Mouse (Mus musculus): Measurements from ENCODE around the gene Prx. TPM values are rescaled to one million over a fixed set of nuclear protein-coding genes. Genes with fewer than 3 reads are reported as not detected.
A peak's percentile ranks its signal among the peaks of the same experiment; 100 is the strongest.

Gene Prx
- polyA plus RNA-seq, 1 experiment from 2014 or later, result 1.7 TPM

- Histone ChIP-seq H3K27ac (peak within 1 kb of the TSS; percentile 95), H3K36me3 (peaks cover 10% of the 10 kb centered on the region; the same call in 1 of the 2 replicates), H3K9ac (peak within 1 kb of the TSS; percentile 86), H3K9me3 (replicated peaks) (no peaks in the 10 kb centered on the region), H3K4me2 (peak within 1 kb of the TSS; percentile 76), H3K4me3 (peak within 1 kb of the TSS; percentile 87), H3K4me1 (replicated peaks) (peaks cover 28% of the 10 kb centered on the region), H3K27me3 (no peaks in the 10 kb centered on the region)
- under 1% methylated on average over 36 of the region's 36 CpGs for WGBS
- ATAC-seq (replicated peaks; ENCODE audit: insufficient number of reproducible peaks, insufficient read depth, low FRiP score, low read depth), result peak; percentile 90
Observed at GRCm38 (mm10) chr7:27473156-27473834, 25.8 kb upstream of the Prx start, which contains the start of gene Sertad3. Sertad3 (plus strand) TSS chr7:27473768.

GRCm38 (mm10) chr7:27473835-27474489, 25.2 kb upstream of the Prx start:
- under 1% methylated on average over 34 of the region's 34 CpGs for WGBS

GRCm38 (mm10) chr7:27474490-27474954, 24.6 kb upstream of the Prx start:
- H3K9ac ChIP-seq, result peak overlapping the region; percentile 86
- under 1% methylated on average over 23 of the region's 23 CpGs for WGBS
- peak overlapping the region; percentile 95 for H3K27ac ChIP-seq
- no peaks in the 10 kb centered on the region for H3K27me3 ChIP-seq
- peaks cover 10% of the 10 kb centered on the region; the same call in 1 of the 2 replicates for H3K36me3 ChIP-seq
- peaks cover 28% of the 10 kb centered on the region for H3K4me1 ChIP-seq (replicated peaks)
- H3K4me3 ChIP-seq, result peak overlapping the region; percentile 87
- H3K4me2 ChIP-seq, result peak overlapping the region; percentile 76
- no peaks in the 10 kb centered on the region for H3K9me3 ChIP-seq (replicated peaks)
- peak; percentile 90 for ATAC-seq (replicated peaks; ENCODE audit: insufficient number of reproducible peaks, insufficient read depth, low FRiP score, low read depth)

More at GRCm38 (mm10) chr7:27473835-27474489, 25.2 kb upstream of the Prx start:
- Histone ChIP-seq H3K27me3 (no peaks in the 10 kb centered on the region), H3K9ac (peak overlapping the region; percentile 86), H3K36me3 (peaks cover 10% of the 10 kb centered on the region; the same call in 1 of the 2 replicates), H3K9me3 (replicated peaks) (no peaks in the 10 kb centered on the region), H3K27ac (peak overlapping the region; percentile 95), H3K4me1 (replicated peaks) (peaks cover 28% of the 10 kb centered on the region), H3K4me2 (peak overlapping the region; percentile 76), H3K4me3 (peak overlapping the region; percentile 87)
- no peak for ATAC-seq (replicated peaks; ENCODE audit: insufficient number of reproducible peaks, insufficient read depth, low FRiP score, low read depth)

GRCm38 (mm10) chr7:27475596-27475995, 23.5 kb upstream of the Prx start:
- peak overlapping the region; percentile 76 for H3K4me2 ChIP-seq
- WGBS, result 91% methylated on average over 2 of the region's 2 CpGs

GRCm38 (mm10) chr7:27476098-27476635, 23.0 kb upstream of the Prx start:
- ATAC-seq (replicated peaks; ENCODE audit: insufficient number of reproducible peaks, insufficient read depth, low FRiP score, low read depth), result no peak
- Histone ChIP-seq H3K9me3 (replicated peaks) (no peaks in the 10 kb centered on the region), H3K9ac (peak overlapping the region; percentile 38; the same call in 1 of the 2 replicates), H3K27ac (peak overlapping the region; percentile 95), H3K4me2 (peak overlapping the region; percentile 76), H3K27me3 (no peaks in the 10 kb centered on the region), H3K4me1 (replicated peaks) (peaks cover 34% of the 10 kb centered on the region), H3K36me3 (peaks cover 10% of the 10 kb centered on the region; the same call in 1 of the 2 replicates), H3K4me3 (no peak overlapping the region)
- 83% methylated on average over 14 of the region's 14 CpGs for WGBS

More at GRCm38 (mm10) chr7:27475596-27475995, 23.5 kb upstream of the Prx start:
- no peaks in the 10 kb centered on the region for H3K9me3 ChIP-seq (replicated peaks)
- H3K4me3 ChIP-seq, result peak overlapping the region; percentile 87; the same call in 1 of the 2 replicates
- H3K4me1 ChIP-seq (replicated peaks), result peaks cover 29% of the 10 kb centered on the region
- peak overlapping the region; percentile 95 for H3K27ac ChIP-seq
- H3K27me3 ChIP-seq, result no peaks in the 10 kb centered on the region
- peaks cover 10% of the 10 kb centered on the region; the same call in 1 of the 2 replicates for H3K36me3 ChIP-seq
- H3K9ac ChIP-seq, result peak overlapping the region; percentile 25; the same call in 1 of the 2 replicates
- no peak for ATAC-seq (replicated peaks; ENCODE audit: insufficient number of reproducible peaks, insufficient read depth, low FRiP score, low read depth)

- no peak overlapping the region for H3K4me2 ChIP-seq
- no peak for ATAC-seq (replicated peaks; ENCODE audit: insufficient number of reproducible peaks, insufficient read depth, low FRiP score, low read depth)
- H3K4me3 ChIP-seq, result no peak overlapping the region
Observed at GRCm38 (mm10) chr7:27478561-27478960, 20.6 kb upstream of the Prx start.

GRCm38 (mm10) chr7:27479750-27480149, 19.4 kb upstream of the Prx start:
- H3K27ac ChIP-seq, result peak overlapping the region; percentile 1; the same call in 1 of the 2 replicates
- H3K36me3 ChIP-seq, result peaks cover 10% of the 10 kb centered on the region; the same call in 1 of the 2 replicates
- H3K4me2 ChIP-seq, result no peak overlapping the region
- WGBS, result 73% methylated on average over 1 of the region's 1 CpGs
- no peak overlapping the region for H3K9ac ChIP-seq
- no peak overlapping the region for H3K4me3 ChIP-seq
- H3K27me3 ChIP-seq, result no peaks in the 10 kb centered on the region
- ATAC-seq (replicated peaks; ENCODE audit: insufficient number of reproducible peaks, insufficient read depth, low FRiP score, low read depth), result no peak
- no peaks in the 10 kb centered on the region for H3K9me3 ChIP-seq (replicated peaks)
- peaks cover 38% of the 10 kb centered on the region for H3K4me1 ChIP-seq (replicated peaks)

More at GRCm38 (mm10) chr7:27478561-27478960, 20.6 kb upstream of the Prx start:
- H3K4me1 ChIP-seq (replicated peaks), result peaks cover 38% of the 10 kb centered on the region
- 74% methylated on average over 7 of the region's 7 CpGs for WGBS
- H3K27me3 ChIP-seq, result no peaks in the 10 kb centered on the region
- H3K27ac ChIP-seq, result no peak overlapping the region
- H3K9me3 ChIP-seq (replicated peaks), result no peaks in the 10 kb centered on the region
- no peak overlapping the region for H3K9ac ChIP-seq
- peaks cover 10% of the 10 kb centered on the region; the same call in 1 of the 2 replicates for H3K36me3 ChIP-seq

- WGBS, result 64% methylated on average over 3 of the region's 3 CpGs
- no peak for ATAC-seq (replicated peaks; ENCODE audit: insufficient number of reproducible peaks, insufficient read depth, low FRiP score, low read depth)
- peaks cover 10% of the 10 kb centered on the region; the same call in 1 of the 2 replicates for H3K36me3 ChIP-seq
- H3K9ac ChIP-seq, result no peak overlapping the region
- H3K27me3 ChIP-seq, result no peaks in the 10 kb centered on the region
- no peak overlapping the region for H3K4me3 ChIP-seq
- H3K9me3 ChIP-seq (replicated peaks), result no peaks in the 10 kb centered on the region
- H3K27ac ChIP-seq, result peak overlapping the region; percentile 86
- peak overlapping the region; percentile 64; the same call in 1 of the 2 replicates for H3K4me2 ChIP-seq
- H3K4me1 ChIP-seq (replicated peaks), result peaks cover 33% of the 10 kb centered on the region
Observed at GRCm38 (mm10) chr7:27480506-27480905, 18.6 kb upstream of the Prx start.

- no peak for ATAC-seq (replicated peaks; ENCODE audit: insufficient number of reproducible peaks, insufficient read depth, low FRiP score, low read depth)
- WGBS, result 10% methylated on average over 11 of the region's 11 CpGs
- H3K9me3 ChIP-seq (replicated peaks), result no peaks in the 10 kb centered on the region
- no peaks in the 10 kb centered on the region for H3K27me3 ChIP-seq
- H3K4me1 ChIP-seq (replicated peaks), result peaks cover 30% of the 10 kb centered on the region
- peak overlapping the region; percentile 40 for H3K4me3 ChIP-seq
- H3K9ac ChIP-seq, result peak overlapping the region; percentile 56
- peak overlapping the region; percentile 64 for H3K4me2 ChIP-seq
- peak overlapping the region; percentile 86 for H3K27ac ChIP-seq
- peaks cover 10% of the 10 kb centered on the region; the same call in 1 of the 2 replicates for H3K36me3 ChIP-seq
Observed at GRCm38 (mm10) chr7:27480927-27481626, 18.0 kb upstream of the Prx start.

GRCm38 (mm10) chr7:27481627-27481969, 17.5 kb upstream of the Prx start:
- Histone ChIP-seq H3K36me3 (peaks cover 5% of the 10 kb centered on the region; the same call in 1 of the 2 replicates), H3K4me1 (replicated peaks) (peaks cover 25% of the 10 kb centered on the region), H3K9ac (peak overlapping the region; percentile 56), H3K27me3 (no peaks in the 10 kb centered on the region), H3K4me2 (peak overlapping the region; percentile 64), H3K9me3 (replicated peaks) (no peaks in the 10 kb centered on the region), H3K4me3 (peak overlapping the region; percentile 40), H3K27ac (peak overlapping the region; percentile 86)
- ATAC-seq (replicated peaks; ENCODE audit: insufficient number of reproducible peaks, insufficient read depth, low FRiP score, low read depth), result peak; percentile 97
- 0% methylated on average over 11 of the region's 12 CpGs for WGBS

All from heart, embryonic 15.5 days (tissue).